Mouse (Mus musculus) left cerebral cortex, adult 8-10 months (tissue): ENCODE data around the gene Zranb2. TPM values are rescaled to one million over a fixed set of nuclear protein-coding genes. Genes with fewer than 3 reads are reported as not detected.

Source experiments
- DNase-seq, 2 experiments: peaks; one replicate each; pipeline ENCODE4 v3.0.0; 2022; ENCODE audit warnings: low spot score in 2 of 2
- total RNA-seq, 4 experiments: library from RNA; stranded (reverse); gene quantifications; 2 replicates each; pipeline ENCODE4 v1.2.4; 2022

Gene Zranb2
- total RNA-seq: 100 to 1,000 TPM; 130 to 155 (median 135) TPM

GRCm38 (mm10) chr3:157533964-157534785, at the start of gene Zranb2:
TSS of gene Zranb2 (plus strand) at chr3:157534160.
- DNase-seq: peak; percentile 91 to 94

GRCm38 (mm10) chr3:157492043-157492442, 41.9 kb upstream of the Zranb2 start:
- no peak for DNase-seq

GRCm38 (mm10) chr3:157502216-157502615, 31.7 kb upstream of the Zranb2 start:
- DNase-seq: no peak

GRCm38 (mm10) chr3:157514116-157514796, 19.7 kb upstream of the Zranb2 start:
- no peak for DNase-seq

GRCm38 (mm10) chr3:157516471-157516870, 17.5 kb upstream of the Zranb2 start:
- no peak for DNase-seq

- DNase-seq: no peak
Measured at GRCm38 (mm10) chr3:157517992-157518391, 16.0 kb upstream of the Zranb2 start.

GRCm38 (mm10) chr3:157520433-157520832, 13.5 kb upstream of the Zranb2 start:
- peak; percentile 18 to 28 for DNase-seq

GRCm38 (mm10) chr3:157523834-157524233, 10.1 kb upstream of the Zranb2 start:
- DNase-seq: no peak

GRCm38 (mm10) chr3:157531585-157531984, 2.4 kb upstream of the Zranb2 start:
- DNase-seq: no peak

GRCm38 (mm10) chr3:157534786-157535415, 941 bp downstream of the Zranb2 start:
- DNase-seq: no peak

- DNase-seq: no peak
Measured at GRCm38 (mm10) chr3:157549323-157549722, 15.4 kb downstream of the Zranb2 start.

GRCm38 (mm10) chr3:157549758-157550600, 16.0 kb downstream of the Zranb2 start:
- no peak for DNase-seq

- no peak for DNase-seq
Measured at GRCm38 (mm10) chr3:157565196-157565595, 31.2 kb downstream of the Zranb2 start.

- DNase-seq: peak; percentile 16 to 41
Measured at GRCm38 (mm10) chr3:157566725-157567565, 33.0 kb downstream of the Zranb2 start, which contains the start of gene Ptger3. TSS of gene Ptger3 (plus strand) at chr3:157566892.

- peak in 1 of 2 experiments; percentile 9 for DNase-seq
Measured at GRCm38 (mm10) chr3:157567566-157568132, 33.7 kb downstream of the Zranb2 start.

GRCm38 (mm10) chr3:157572011-157572410, 38.1 kb downstream of the Zranb2 start:
- no peak for DNase-seq

- DNase-seq: no peak
Measured at GRCm38 (mm10) chr3:157575441-157576342, 41.7 kb downstream of the Zranb2 start.

GRCm38 (mm10) chr3:157576343-157576722, 42.4 kb downstream of the Zranb2 start:
- no peak for DNase-seq

- no peak for DNase-seq
Measured at GRCm38 (mm10) chr3:157576862-157577261, 42.9 kb downstream of the Zranb2 start.
